In genomic region chr10:3810476-3811273, GRCm38 (mm10) we compare ENCODE assay signal across 11 mouse cellular contexts.
DNase-seq lines count a peak whose midpoint lies in the region; ATAC-seq lines count a peak whose summit lies in the region.
"Had no signal": no experiment of that assay in that cellular context is flagged by ENCODE, and none has a peak within 500 bp of the region (broad histone marks: within the 10 kb centered on the region; RNA-seq: fewer than 3 reads in every experiment).

No protein-coding gene starts in this region.

- H3K9ac ChIP-seq in forebrain, embryonic 12.5 days, result no peak overlapping the region
- H3K9ac ChIP-seq: embryonic facial prominence, embryonic 12.5 days; hindbrain, embryonic 13.5 days; liver, embryonic 13.5 days had no signal

- WGBS in forebrain, embryonic 12.5 days, result 74% methylated on average over 10 of the region's 10 CpGs

- H3K27ac ChIP-seq in forebrain, embryonic 12.5 days, result no peak overlapping the region
- H3K27ac ChIP-seq: embryonic facial prominence, embryonic 12.5 days; hindbrain, embryonic 13.5 days; liver, embryonic 13.5 days had no signal

- no peaks in the 10 kb centered on the region for H3K9me3 ChIP-seq in forebrain, embryonic 12.5 days
- H3K9me3 ChIP-seq: embryonic facial prominence, embryonic 12.5 days; hindbrain, embryonic 13.5 days; liver, embryonic 13.5 days had no signal

- no peaks in the 10 kb centered on the region for H3K27me3 ChIP-seq in forebrain, embryonic 12.5 days
- H3K27me3 ChIP-seq: embryonic facial prominence, embryonic 12.5 days; hindbrain, embryonic 13.5 days; liver, embryonic 13.5 days had no signal

- H3K4me3 ChIP-seq in forebrain, embryonic 12.5 days (replicated peaks), result no peak overlapping the region
- H3K4me3 ChIP-seq: embryonic facial prominence, embryonic 12.5 days; hindbrain, embryonic 13.5 days; liver, embryonic 13.5 days had no signal

- no peaks in the 10 kb centered on the region for H3K36me3 ChIP-seq in forebrain, embryonic 12.5 days (replicated peaks)
- H3K36me3 ChIP-seq: embryonic facial prominence, embryonic 12.5 days; hindbrain, embryonic 13.5 days; liver, embryonic 13.5 days had no signal

- H3K4me1 ChIP-seq in forebrain, embryonic 12.5 days, result no peaks in the 10 kb centered on the region
- H3K4me1 ChIP-seq: hindbrain, embryonic 13.5 days had no signal

- no peak for ATAC-seq in forebrain, embryonic 12.5 days (ENCODE audit: low FRiP score)

- no peak overlapping the region for H3K4me2 ChIP-seq in forebrain, embryonic 12.5 days
- H3K4me2 ChIP-seq: embryonic facial prominence, embryonic 12.5 days; hindbrain, embryonic 13.5 days; liver, embryonic 13.5 days had no signal

- intact Hi-C loops in heart, postnatal 10 days (cut with DNase I), result no loop called here

- DNase-seq in adrenal gland, adult (ENCODE audit: inconsistent age in 2 of 2, low spot score in 1 of 2), result peak; percentile 61 to 68
- no peak for DNase-seq in adrenal gland, postnatal 4 days (ENCODE audit: low spot score in 2 of 2)
- DNase-seq in adrenal gland, postnatal 14 days, result peak; percentile 51
- DNase-seq in heart, postnatal 10 days, result peak; percentile 79 to 84
- peak; percentile 41 to 61 for DNase-seq in kidney, postnatal 4 days
- no peak for DNase-seq in cerebellum, postnatal 25 days
- no peak for DNase-seq in right cerebral cortex, postnatal 14 days
- DNase-seq: liver, embryonic 13.5 days had no signal

Comparison
In these comparisons a context has a peak if more than half of its experiments do, and no peak if none do; other contexts are left out.
1. DNase-seq: peak in adrenal gland, adult (2 of 2), adrenal gland, postnatal 14 days (single experiment), heart, postnatal 10 days (2 of 2) and kidney, postnatal 4 days (2 of 2); none in adrenal gland, postnatal 4 days (0 of 2), cerebellum, postnatal 25 days (0 of 2) and right cerebral cortex, postnatal 14 days (single experiment).